Mouse (Mus musculus) intestine, postnatal 0 days (tissue): ENCODE data around the gene Bhlha15. TPM values are rescaled to one million over a fixed set of nuclear protein-coding genes. Genes with fewer than 3 reads are reported as not detected.

Experiments
- ATAC-seq: fragments of 200-750 bp; cut with Nextera tagmentation; 2 replicates; pipeline ENCODE4 v1.8.0; 2017; ENCODE audit warnings: mild to moderate bottlenecking, moderate TSS enrichment, moderate library complexity
- H3K27ac ChIP-seq: fragments of 300-500 bp; sonication (generic); 2 replicates; pipeline ENCODE4 v1.5.1; 2014; ENCODE audit warnings: mild to moderate bottlenecking, low read depth, low read length, moderate library complexity
- H3K27me3 ChIP-seq: fragments of 300-500 bp; sonication (generic); replicated peaks from 2 replicates; pipeline ENCODE4 v1.6.1; 2014; ENCODE audit warnings: low read length, mixed read lengths; ENCODE audit not compliant: control insufficient read depth, insufficient read depth
- H3K36me3 ChIP-seq: fragments of 300-500 bp; sonication (generic); 2 replicates; pipeline ENCODE4 v1.6.1; 2014; ENCODE audit warnings: mild to moderate bottlenecking, moderate library complexity; ENCODE audit not compliant: control insufficient read depth, insufficient read depth
- H3K4me1 ChIP-seq: fragments of 300-500 bp; sonication (generic); replicated peaks from 2 replicates; pipeline ENCODE4 v1.6.1; 2014; ENCODE audit warnings: antibody characterized with exemption, low read length, mixed read lengths; ENCODE audit not compliant: control insufficient read depth, insufficient read depth
- H3K4me2 ChIP-seq: fragments of 300-500 bp; sonication (generic); replicated peaks from 2 replicates; pipeline ENCODE4 v1.6.1; 2014; ENCODE audit warnings: low read depth, mild to moderate bottlenecking, moderate library complexity
- H3K4me3 ChIP-seq: fragments of 300-500 bp; sonication (generic); 2 replicates; pipeline ENCODE4 v1.5.1; 2014; ENCODE audit warnings: low read depth, low read length
- H3K9ac ChIP-seq: fragments of 300-500 bp; sonication (generic); 2 replicates; pipeline ENCODE4 v1.6.1; 2014; ENCODE audit warnings: mild to moderate bottlenecking, low read depth, low read length
- H3K9me3 ChIP-seq: fragments of 300-500 bp; sonication (generic); 2 replicates; pipeline ENCODE4 v1.6.1; 2016; ENCODE audit warnings: mixed run types; ENCODE audit not compliant: control insufficient read depth
- CTCF ChIP-seq: sonication (generic); IDR thresholded peaks from 2 replicates; pipeline ENCODE4 v1.5.1; 2016; ENCODE audit warnings: low read depth, mild to moderate bottlenecking, control low read depth, antibody characterized with exemption, moderate library complexity
- WGBS: fragments of 180-500 bp; shearing (Covaris S2); extraction: QIAGEN DNeasy Blood & Tissue Kit; methylation state at CpG from one replicate; pipeline ENCODE4 v1.1.7; 2014; 5-methylcytosine and 5-hydroxymethylcytosine counted together
- polyA plus RNA-seq: library from polyadenylated mRNA; unstranded; fragments of >200 nt; fragmentation: Nextera tagmentation; extraction: Ambion mirVana; gene quantifications from 2 replicates; pipeline ENCODE4 v1.2.1, GENCODE M21; 2015

Gene Bhlha15
- polyA plus RNA-seq, 1 experiment from 2014 or later, result 0.16 TPM

DNA sequence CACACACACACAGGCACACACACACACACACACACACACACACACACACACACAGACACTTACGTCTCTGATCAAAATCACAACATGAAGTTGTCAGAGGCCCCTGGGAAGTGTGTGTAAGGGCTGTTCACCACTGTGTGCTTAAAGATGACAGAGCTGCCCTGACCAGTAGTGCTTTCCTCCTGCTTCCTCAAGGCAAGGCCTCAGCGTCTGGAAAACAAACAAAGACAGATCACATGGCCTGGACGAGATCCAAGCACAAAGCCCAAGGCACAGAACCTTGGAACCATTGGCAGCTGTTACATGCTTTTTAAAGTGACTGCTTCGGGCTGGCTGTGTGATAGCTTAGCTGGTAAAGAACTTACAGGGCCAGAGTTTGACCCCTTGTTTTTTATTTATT lies 31.5 kb upstream of the Bhlha15 start:
- Histone ChIP-seq H3K4me2 (no peak overlapping the region), H3K4me1 (peaks cover 6% of the 10 kb centered on the region), H3K36me3 (peaks cover 22% of the 10 kb centered on the region), H3K9ac (no peak overlapping the region), H3K9me3 (no peaks in the 10 kb centered on the region), H3K27ac (peak overlapping the region; percentile 62), H3K4me3 (no peak overlapping the region), H3K27me3 (no peaks in the 10 kb centered on the region)
- 7% methylated on average over 4 of the region's 4 CpGs for WGBS
- TF ChIP-seq CTCF, result no peak
- peak; percentile 90 for ATAC-seq

- WGBS, result 65% methylated on average over 8 of the region's 8 CpGs
- peak; percentile 70 for ATAC-seq
- no peak for TF ChIP-seq CTCF
- Histone ChIP-seq H3K27ac (peak overlapping the region; percentile 62), H3K4me2 (no peak overlapping the region), H3K36me3 (peaks cover 27% of the 10 kb centered on the region), H3K9ac (no peak overlapping the region), H3K27me3 (no peaks in the 10 kb centered on the region), H3K4me3 (no peak overlapping the region), H3K9me3 (no peaks in the 10 kb centered on the region), H3K4me1 (peaks cover 6% of the 10 kb centered on the region)
Observed at GRCm38 (mm10) chr5:144159137-144159536, 30.9 kb upstream of the Bhlha15 start.

GRCm38 (mm10) chr5:144162080-144162812 lies 27.8 kb upstream of the Bhlha15 start:
- ATAC-seq, result no peak
- H3K4me3 ChIP-seq, result no peak overlapping the region
- WGBS, result 78% methylated on average over 5 of the region's 5 CpGs
- no peak overlapping the region for H3K27ac ChIP-seq
- no peak overlapping the region for H3K4me2 ChIP-seq
- peaks cover 42% of the 10 kb centered on the region for H3K36me3 ChIP-seq
- peaks cover 6% of the 10 kb centered on the region for H3K4me1 ChIP-seq
- TF ChIP-seq CTCF, result no peak
- no peaks in the 10 kb centered on the region for H3K9me3 ChIP-seq
- no peaks in the 10 kb centered on the region for H3K27me3 ChIP-seq
- H3K9ac ChIP-seq, result no peak overlapping the region

GRCm38 (mm10) chr5:144162813-144163517 lies 27.1 kb upstream of the Bhlha15 start:
- TF ChIP-seq CTCF, result no peak
- 78% methylated on average over 10 of the region's 10 CpGs for WGBS
- Histone ChIP-seq H3K4me1 (peaks cover 6% of the 10 kb centered on the region), H3K9ac (no peak overlapping the region), H3K9me3 (no peaks in the 10 kb centered on the region), H3K4me2 (no peak overlapping the region), H3K4me3 (no peak overlapping the region), H3K36me3 (peaks cover 37% of the 10 kb centered on the region), H3K27ac (no peak overlapping the region), H3K27me3 (no peaks in the 10 kb centered on the region)
- ATAC-seq, result no peak

GRCm38 (mm10) chr5:144165756-144166155 lies 24.3 kb upstream of the Bhlha15 start:
- H3K36me3 ChIP-seq, result peaks cover 52% of the 10 kb centered on the region
- H3K9me3 ChIP-seq, result no peaks in the 10 kb centered on the region
- H3K27ac ChIP-seq, result no peak overlapping the region
- no peak for ATAC-seq
- 82% methylated on average over 3 of the region's 3 CpGs for WGBS
- H3K9ac ChIP-seq, result no peak overlapping the region
- no peak for TF ChIP-seq CTCF
- H3K4me1 ChIP-seq, result no peaks in the 10 kb centered on the region
- no peak overlapping the region for H3K4me3 ChIP-seq
- H3K4me2 ChIP-seq, result no peak overlapping the region
- no peaks in the 10 kb centered on the region for H3K27me3 ChIP-seq

GRCm38 (mm10) chr5:144169275-144169975 lies 20.7 kb upstream of the Bhlha15 start:
- Histone ChIP-seq H3K4me2 (no peak overlapping the region), H3K9ac (no peak overlapping the region), H3K4me3 (no peak overlapping the region), H3K27me3 (no peaks in the 10 kb centered on the region), H3K36me3 (peaks cover 72% of the 10 kb centered on the region), H3K27ac (no peak overlapping the region), H3K4me1 (no peaks in the 10 kb centered on the region), H3K9me3 (no peaks in the 10 kb centered on the region)
- no peak for ATAC-seq
- 91% methylated on average over 8 of the region's 8 CpGs for WGBS
- no peak for TF ChIP-seq CTCF
